Mouse (Mus musculus): ENCODE data around the gene Gbe1. TPM values are rescaled to one million over a fixed set of nuclear protein-coding genes. Genes with fewer than 3 reads are reported as not detected.

Gene Gbe1
- 54.2 and 68.9 TPM in 2 replicates for total RNA-seq (2015)
- total RNA-seq (2017), result 43.6 and 52.5 TPM in 2 replicates

DNA sequence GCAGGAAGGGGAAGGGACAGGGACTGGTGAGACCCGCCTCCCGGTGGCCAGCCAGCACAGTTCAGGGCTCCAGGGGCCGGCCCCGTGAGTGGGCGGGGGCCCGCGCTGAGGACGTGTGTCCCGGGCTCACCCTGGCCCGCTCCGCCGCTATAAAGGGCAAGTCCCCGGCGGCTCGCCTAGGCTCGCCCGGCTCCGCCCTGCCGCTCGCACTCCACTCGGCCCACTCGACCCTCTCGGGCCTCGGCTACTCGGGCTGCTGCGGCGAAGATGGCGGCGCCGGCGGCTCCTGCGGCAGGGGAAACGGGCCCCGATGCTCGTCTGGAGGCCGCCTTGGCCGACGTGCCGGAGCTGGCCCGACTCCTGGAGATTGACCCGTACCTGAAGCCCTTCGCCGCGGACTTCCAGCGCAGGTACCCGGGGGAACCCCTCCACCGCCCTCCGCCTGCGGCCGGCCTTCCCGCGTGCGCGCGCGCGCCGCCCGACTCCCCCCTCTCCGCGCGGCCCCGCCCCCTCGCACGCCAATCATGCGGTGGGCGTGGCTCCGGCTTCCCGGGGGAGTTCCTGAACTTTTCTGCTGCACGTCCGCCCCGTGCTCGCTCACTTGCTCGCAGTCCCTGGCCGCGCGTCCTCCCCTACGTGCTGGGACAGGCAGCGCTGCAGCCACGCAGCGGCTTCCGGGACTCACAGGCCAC, at the start of gene Gbe1:
TSS of gene Gbe1 (plus strand) at position 64 of the 692 bp plus-strand sequence.
- peak; percentile 84 for ATAC-seq (replicated peaks; ENCODE audit: poor library complexity)

DNA sequence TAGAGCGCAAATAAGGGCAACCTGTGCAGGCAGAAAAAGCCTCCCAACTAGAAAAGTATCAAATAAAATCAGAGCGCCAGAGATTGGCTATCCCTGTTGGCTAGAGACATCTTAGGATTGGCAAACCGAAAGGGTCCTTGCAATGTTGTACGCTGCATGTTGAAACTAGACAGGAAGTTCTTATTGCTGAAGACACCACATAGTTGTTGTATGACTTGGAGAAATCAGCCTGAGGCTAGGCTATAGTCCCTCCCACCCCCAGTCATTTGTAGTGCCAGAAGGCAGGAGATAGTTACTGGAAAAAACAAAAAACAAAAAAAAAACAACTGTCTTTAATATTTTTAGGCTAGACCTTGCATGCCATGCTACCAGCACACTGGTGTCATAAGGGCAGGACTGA, 3.1 kb upstream of the Gbe1 start:
- ATAC-seq (replicated peaks; ENCODE audit: poor library complexity), result peak; percentile 38

DNA sequence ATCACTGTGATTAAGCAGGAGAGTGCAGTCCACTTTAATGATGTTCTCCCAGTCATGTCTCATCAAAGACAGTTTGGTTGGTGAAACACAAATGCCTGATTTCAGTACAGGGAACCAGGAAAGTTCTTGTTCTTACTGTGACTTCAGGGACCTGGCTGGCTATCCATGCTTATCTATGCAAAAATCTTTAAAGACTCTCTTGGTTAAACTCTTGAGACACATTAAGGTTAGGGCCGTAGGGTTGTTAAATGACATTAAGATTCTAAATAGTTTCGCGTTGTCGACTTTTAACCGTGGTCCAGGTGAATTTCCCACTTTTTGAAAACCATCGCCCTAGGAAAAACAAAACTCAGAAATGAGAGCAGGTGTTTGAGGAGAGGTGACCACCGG, 258 bp upstream of the Gbe1 start:
- ATAC-seq (replicated peaks; ENCODE audit: poor library complexity), result no peak

DNA sequence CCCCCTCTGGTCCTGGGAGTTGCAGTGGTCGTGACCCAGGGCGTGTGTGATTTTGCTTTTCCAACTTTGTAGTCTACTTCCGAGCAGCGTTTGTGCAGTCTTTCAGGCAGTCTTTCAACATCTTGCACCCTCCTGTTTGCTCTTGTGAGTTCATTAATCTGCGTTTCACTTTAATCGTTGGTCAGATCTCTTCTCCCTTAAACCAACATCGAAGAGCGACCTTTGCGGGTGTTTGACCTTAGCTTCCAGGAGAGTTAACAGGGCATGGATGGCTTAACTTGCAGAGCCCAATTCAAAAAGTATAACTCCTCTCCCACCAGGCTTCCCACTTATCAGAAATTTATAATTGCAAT, 805 bp downstream of the Gbe1 start:
- no peak for ATAC-seq (replicated peaks; ENCODE audit: poor library complexity)

DNA sequence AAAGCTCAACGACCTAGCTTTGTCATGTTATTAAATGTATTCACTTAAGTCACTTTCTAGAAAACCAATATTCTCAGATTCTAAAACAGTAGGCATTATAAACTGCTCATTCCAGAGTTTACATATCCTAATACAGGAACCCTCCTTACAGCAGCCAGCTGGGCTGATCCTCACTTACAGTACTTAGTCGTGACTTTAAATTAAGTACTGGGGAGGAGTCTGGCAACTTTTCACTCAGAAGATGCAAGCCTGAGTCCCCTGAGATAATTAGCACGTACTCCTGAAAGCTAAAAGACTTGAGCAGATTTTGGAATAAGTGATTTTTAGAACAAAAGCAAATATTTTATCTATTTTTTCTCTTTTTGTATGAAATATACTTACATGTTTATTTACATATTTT, 1.5 kb downstream of the Gbe1 start:
- no peak for ATAC-seq (replicated peaks; ENCODE audit: poor library complexity)

DNA sequence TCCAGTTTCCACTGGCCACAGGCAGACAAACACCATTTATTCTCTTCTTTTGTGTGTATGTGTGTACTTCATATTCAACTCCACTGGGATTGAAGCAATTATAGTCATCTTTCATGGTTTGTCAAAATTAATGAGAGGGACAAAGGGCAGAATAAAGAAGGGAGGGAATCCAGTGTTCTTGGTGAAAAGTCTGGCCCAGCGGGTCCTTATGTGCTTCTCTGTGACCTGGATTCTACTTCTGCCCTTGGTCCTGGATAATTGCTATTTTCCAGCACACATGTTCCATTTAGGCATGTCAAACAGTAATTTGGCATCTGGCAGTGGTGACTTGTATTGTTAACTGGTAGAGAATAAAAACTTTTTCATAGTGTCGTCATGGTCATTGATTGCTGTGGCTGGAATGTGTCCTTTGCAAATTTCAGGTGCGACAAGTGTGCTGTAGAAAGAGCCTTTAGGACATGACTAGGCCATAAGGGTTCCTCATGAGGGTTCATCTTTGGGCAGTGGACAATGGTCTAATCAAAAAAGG, 2.2 kb downstream of the Gbe1 start:
- ATAC-seq (replicated peaks; ENCODE audit: poor library complexity), result no peak

DNA sequence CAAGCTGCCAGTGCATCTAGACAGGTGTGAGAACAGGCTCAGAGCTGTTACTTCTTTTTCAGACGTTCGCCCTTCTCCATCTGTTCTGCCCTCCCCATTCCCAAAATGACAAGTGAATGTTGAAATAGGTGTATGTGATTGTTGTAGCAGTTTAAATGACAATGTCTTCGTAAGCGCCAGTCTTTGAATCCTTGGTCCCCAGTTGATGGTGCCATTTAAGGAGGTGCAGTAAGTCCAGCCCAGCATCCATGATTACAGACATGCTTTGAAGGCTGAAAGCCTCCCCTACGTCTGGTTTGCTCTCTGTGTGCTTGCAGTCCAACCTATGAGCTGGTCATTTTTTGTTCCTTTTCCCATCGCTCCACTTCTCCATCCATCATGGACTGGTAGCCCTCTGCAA, 5.6 kb downstream of the Gbe1 start:
- ATAC-seq (replicated peaks; ENCODE audit: poor library complexity), result no peak

DNA sequence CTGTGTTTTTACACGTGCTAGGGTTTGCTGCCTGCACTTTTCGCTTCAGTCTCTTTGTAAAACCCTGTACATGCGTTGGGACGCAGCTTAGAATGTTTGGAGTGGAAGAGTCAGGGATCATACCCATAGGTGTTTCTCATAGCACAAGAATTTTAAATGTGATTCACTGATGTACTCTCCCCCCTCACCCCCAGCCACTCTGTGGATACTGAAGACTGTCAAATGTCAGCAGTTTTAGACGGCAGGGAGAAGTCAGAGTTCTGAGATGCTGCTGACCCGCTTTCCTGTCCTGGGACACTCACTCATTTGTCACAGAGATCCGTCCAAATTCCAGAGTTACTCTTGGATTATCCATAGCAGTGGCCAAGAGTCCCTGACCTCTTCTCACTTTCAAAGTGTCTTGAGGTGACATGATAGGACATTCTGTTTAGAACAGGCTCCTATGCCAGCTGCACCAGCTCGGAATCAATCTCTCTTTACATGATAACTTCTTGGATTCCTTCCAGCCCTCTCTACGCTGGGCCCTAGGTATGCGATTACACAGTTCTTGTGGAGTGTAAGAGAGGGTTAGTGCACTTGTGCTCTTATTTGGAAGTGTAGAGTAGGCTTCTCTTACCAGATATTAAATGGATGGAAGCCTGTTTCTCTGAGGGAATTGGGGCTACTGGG, 7.0 kb downstream of the Gbe1 start:
- ATAC-seq (replicated peaks; ENCODE audit: poor library complexity), result peak; percentile 24; the same call in 1 of the 2 replicates

DNA sequence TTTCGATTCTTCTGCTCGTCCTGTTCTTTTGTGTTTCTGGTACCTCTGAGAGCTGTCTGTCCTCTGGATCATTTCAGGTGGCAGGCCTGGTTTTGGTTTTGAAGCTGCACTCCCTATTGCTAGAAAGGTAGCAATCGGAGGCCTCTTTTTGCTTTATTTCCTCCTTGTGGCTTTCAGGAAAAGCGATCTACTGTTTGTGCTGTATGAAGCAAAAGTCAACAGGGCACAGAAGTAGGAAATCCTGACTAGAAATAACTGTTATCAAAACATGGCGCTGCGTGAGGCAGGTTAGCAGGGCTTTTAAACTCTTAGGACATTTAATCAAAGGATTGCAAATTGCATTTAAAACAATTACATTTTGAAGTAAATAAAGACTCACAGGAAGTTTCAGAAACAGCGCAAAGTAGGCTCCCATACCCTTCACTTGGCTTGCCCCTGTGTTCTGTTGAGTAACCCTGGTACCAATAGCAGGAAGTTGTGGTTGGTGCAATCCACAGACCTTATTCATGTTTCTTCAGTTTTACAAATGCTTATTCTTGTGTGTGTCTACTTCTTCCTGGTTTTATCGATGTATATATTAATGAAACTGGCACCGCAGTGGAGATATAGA, 12.7 kb downstream of the Gbe1 start:
- peak; percentile 84 for ATAC-seq (replicated peaks; ENCODE audit: poor library complexity)

DNA sequence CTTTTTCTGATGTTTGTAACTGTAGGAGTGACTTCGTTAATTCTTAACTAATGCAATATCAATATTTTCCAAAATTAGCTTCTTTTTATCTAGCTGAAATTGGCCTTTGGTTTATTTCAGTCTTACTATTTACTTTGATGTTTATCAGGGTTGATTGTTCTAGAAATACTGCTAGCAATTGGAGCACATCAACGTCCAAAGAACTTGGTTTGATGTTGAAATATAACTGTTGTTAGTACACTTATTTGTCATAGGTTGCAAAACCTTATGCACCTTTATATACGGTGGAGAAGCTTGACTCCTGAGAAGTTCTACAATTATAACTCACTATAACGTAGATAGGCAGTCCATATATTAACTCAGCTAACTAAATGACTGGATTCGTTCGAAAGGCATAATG, 14.8 kb downstream of the Gbe1 start:
- no peak for ATAC-seq (replicated peaks; ENCODE audit: poor library complexity)

DNA sequence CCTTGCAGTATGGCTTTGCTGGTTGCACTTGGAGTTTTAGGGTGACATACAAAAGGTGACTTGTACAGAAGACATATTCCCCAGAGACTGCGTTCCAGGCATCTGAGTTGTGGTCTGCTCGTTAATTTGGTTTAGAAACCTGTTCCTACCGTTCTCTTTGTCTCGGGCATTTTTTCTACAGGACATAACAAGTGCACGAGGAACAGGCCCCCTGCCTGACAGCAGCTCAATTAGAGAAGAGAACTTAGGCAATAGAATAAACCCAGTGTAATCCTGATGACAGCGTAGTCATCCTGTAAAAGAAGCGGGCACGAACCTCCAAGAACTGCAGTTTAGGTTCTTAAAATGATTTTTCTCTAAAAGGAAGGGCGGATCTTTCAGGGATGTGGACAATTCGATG, 15.3 kb downstream of the Gbe1 start:
- ATAC-seq (replicated peaks; ENCODE audit: poor library complexity), result peak; percentile 33

DNA sequence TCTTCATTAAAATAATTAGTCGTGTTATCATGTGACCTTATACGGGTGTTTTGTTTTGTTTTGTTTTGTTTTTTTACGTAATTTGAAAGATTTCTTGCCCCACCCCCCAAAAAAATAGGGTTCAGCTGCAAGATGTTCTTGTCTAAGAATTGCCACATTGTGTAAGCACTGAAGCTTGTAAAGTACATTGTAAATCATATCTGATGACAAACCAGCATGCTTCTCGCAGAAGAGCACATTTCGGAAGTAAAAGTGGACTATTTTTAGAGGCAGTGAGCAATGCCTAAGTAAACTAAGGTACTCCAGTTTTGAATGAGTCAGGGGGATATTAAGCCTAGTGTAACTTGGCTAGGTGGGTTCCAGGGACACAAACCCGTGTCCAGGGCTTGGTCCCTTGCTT, 15.7 kb downstream of the Gbe1 start:
- ATAC-seq (replicated peaks; ENCODE audit: poor library complexity), result peak; percentile 33

DNA sequence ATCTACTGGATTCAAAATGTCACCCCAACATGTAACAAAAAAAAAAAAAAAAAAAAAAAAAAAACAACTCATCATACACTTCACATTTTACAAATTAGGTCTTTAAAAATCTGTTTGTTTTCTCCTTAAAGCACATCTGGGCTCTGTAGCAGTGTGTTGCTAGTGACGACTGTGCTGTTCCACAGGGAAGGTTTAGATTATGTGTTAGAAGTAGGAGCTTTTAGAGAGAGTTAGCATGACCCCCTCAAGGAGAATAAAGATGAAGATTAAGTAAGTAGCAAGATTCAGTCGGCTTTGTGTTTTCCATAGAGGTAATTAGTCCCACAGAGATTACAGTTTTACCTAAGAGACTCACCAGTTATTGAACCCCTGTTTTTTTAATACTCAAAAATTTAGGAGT, 16.3 kb downstream of the Gbe1 start:
- no peak for ATAC-seq (replicated peaks; ENCODE audit: poor library complexity)

DNA sequence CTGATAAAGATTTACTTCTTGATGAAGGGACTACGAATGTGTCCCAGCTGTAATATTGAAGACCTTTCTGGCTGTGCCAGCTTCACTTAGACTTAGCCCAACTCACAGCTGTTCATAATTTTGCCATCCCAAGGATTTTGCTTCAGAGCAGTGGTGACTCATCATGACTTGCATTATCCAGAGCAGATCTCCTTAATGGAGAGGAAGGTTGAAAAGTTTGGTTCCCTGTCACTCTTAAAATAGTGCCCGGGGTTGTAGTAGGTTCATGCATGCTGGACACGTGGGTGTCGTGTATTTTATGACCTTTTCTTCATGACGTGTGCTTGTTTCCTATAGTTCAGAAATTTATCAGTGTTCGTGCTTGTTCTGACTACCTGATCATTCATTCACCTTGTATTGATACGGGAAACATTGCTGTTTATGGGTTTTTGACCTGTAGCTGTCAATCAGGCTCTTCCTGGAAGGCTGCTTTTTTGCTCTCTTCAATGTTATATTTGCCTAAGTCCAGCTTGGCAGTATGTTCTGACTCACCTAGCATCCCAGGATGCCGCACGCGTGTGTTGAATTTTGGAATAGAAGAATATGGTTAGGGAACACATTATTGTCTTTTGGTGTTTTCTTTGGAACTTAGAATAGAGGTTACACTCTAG, 17.0 kb downstream of the Gbe1 start:
- 0 out of 2 replicates have a peak, but pooled peaks have one; percentile 15 for ATAC-seq (replicated peaks; ENCODE audit: poor library complexity)

DNA sequence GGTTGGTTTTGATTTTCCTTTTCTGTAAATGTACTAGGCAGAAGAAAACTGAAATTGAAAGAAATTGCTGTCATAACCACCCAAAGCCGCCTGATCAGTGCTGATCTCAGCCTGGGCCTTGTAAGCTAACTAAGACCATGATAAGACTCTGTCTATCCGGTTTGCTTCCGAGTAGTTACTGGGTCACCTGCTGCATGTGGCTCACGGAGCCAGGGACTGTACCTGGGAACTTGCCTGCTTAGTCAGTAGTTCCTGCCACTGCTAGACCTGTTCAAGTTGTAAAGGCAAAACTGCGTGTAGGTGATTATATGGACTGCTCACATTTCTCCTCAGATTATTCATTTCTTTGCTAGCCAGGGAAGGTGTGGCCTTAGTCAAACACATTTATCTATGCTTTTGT, 21.1 kb downstream of the Gbe1 start:
- ATAC-seq (replicated peaks; ENCODE audit: poor library complexity), result no peak

DNA sequence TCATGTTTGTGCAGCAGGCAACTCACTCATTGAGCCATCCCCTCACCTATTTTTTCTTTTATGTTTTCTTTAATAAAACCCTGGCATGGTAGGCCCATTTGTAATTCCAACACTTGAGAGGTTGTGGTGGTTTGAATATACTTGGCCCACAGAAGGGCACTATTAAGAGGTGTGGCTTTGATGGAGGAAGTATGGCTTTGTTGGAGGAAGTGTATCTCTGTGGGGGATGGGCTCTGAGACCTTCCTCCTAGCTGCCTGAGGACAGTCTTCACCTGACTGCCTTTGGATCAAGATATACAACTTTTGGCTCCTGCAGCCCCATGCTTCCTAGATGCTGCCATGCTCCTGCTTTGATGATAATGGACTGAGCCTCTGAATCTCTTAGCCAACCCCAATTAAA, 21.7 kb downstream of the Gbe1 start:
- ATAC-seq (replicated peaks; ENCODE audit: poor library complexity), result no peak

DNA sequence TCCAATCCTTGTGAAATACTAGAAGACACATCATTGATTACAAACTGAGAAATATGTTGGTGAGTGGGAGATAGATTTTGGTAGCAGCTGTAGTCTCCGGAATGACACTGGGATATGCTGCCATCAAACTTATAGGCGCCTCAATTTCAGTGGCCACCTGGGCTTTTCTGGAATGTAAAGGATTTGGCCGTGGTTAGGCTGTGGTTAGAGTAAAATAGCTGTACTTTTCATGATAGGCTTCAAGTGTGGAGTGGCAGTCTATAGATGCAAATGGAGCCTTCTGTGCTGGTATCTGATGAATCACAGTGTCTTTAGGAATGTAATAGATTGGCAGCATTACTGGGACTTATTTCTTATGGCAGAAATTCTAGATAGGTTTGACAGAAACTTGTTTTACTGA, 23.9 kb downstream of the Gbe1 start:
- no peak for ATAC-seq (replicated peaks; ENCODE audit: poor library complexity)

DNA sequence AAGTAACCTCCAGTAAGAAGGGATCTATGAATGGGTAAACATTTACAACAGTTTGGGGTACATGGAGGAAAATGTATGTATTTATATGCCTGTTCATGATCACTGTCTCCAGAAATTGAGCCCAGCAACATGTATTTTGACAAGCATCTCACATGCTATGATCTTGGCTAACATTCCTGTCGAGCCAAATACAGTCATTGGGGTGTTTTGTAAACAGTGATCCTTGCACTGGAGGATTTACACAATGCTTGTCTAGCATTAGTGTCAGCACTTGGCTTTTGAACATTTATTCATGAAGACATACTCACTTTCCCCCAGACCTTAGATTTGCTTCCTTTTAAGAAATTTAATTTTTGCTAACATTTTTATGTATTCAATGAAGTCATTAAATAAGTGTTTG, 30.7 kb downstream of the Gbe1 start:
- no peak for ATAC-seq (replicated peaks; ENCODE audit: poor library complexity)

DNA sequence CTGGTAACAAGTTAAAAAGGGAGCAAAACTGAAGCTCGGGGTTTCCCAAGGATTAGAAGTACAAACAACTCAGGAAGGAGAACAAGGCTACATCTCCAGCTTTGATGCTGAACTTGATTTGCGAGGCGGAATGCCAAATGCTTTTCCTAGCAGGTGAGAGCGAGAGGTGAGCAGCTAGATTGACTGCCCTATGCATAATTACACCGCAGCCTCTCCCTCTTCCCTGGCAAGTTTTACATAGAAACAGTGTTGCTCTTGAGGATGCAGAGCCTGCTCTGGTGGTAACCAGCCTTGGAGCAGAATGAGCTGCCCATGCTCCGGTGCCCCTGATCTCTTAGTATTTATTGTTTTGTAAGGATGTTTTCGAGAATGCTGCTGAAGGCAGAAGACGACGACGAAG, 31.9 kb downstream of the Gbe1 start:
- no peak for ATAC-seq (replicated peaks; ENCODE audit: poor library complexity)

DNA sequence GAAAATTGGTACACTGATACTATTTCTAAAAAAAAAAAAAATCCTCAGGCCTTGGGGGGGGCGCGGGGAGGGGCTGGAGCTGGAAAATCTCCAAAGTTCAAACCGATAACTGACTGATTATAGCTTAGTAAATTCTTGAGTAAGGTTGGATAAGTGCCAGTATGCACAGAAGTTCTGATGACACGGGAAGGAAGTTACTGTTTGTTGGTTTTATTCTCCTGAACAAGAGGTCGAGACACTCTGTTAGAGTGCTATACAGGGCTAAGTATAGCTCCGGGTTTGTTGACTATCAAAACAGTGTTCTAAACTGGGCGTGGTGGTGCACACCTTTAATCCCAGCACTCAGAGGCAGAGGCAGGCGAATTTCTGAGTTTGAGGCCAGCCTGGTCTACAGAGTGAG, 36.3 kb downstream of the Gbe1 start:
- 0 out of 2 replicates have a peak, but pooled peaks have one; percentile 26 for ATAC-seq (replicated peaks; ENCODE audit: poor library complexity)

DNA sequence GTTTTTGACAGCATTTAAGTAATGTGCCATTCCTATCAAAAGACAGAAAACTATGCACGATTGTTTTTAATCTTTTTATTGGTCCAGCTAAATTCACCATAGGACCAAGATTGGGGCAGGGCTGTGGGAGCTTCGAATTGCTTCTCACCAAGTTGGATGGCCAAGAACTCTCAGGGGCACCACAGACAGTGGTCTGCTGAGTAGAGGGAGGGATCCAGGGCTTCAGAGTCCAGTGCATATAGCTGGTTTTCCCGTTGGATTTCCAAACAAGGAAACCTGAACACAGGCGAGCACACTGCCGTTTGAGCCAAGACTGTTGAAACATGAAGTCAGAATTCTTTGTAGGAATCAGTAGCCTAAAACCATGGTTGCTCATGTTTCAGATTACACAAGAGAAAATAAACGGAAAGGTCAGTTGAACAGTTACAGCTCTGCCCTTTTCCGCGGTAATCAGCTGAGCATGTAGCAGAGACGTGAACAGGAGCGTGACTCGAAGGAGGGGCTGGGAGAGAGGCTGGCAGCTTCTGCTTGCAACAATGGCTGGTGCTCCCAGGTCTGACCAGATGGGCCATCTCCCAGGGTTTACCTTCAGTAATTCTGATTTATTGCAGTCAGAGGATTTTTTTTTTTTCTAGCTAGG, 38.0 kb downstream of the Gbe1 start:
- ATAC-seq (replicated peaks; ENCODE audit: poor library complexity), result peak; percentile 77
